14 mouse cellular contexts compared by ENCODE assay signal in the genomic region with DNA sequence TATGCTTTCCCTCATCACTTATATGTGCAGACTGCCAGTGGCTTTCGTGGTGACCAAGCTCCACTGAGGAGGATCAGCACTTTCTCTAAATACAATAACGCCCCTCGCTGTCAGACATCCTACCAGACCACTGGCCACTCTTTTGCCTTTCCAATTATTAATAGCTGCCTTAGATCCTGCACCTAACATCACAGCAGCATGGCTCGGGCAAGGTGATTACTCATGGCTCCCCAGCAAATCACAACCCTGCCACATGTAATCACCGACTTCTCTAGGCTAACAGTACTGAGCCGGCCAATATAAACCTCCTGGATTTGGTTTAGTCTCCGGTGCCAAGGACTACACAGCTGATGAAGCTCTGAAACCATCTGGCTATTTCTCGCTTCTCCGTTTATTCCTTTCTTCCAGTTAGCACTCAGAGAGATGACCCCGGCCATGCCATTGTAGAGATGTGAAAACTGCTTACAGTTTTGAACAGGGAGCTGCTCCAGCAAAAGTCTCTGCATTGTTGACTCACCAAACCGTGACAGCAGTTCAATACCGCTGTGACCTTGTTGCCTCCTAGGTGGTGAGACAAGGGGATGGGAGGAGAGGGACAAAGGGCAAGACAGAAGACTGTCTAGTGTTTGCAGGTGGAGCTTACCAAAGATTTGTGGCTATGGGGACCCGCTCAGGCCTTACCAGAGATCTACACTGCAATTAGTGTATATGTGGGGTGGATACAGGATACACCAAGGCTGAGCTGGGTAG. TPM values are rescaled to one million over a fixed set of nuclear protein-coding genes. Genes with fewer than 3 reads are reported as not detected.
"Had no signal": no experiment of that assay in that cellular context is flagged by ENCODE, and none has a peak within 500 bp of the region (broad histone marks: within the 10 kb centered on the region; RNA-seq: fewer than 3 reads in every experiment).

No protein-coding gene starts in this region.

- H3K4me2 ChIP-seq: liver, embryonic 13.5 days; neural tube, embryonic 12.5 days had no signal

- H3K4me3 ChIP-seq: liver, embryonic 13.5 days; neural tube, embryonic 12.5 days had no signal

- H3K27ac ChIP-seq: liver, embryonic 13.5 days; neural tube, embryonic 12.5 days; stomach, postnatal 0 days had no signal

- ATAC-seq: liver, postnatal 0 days had no signal

- H3K36me3 ChIP-seq: liver, embryonic 13.5 days had no signal

- H3K27me3 ChIP-seq: liver, embryonic 13.5 days; neural tube, embryonic 12.5 days had no signal

- H3K9me3 ChIP-seq: liver, embryonic 13.5 days; neural tube, embryonic 12.5 days had no signal

- H3K9ac ChIP-seq: liver, embryonic 13.5 days; liver, postnatal 0 days; neural tube, embryonic 12.5 days had no signal

- DNase-seq: kidney, adult 11 months; kidney, postnatal 14 days; liver; liver, embryonic 13.5 days; liver, postnatal 0 days; lung, postnatal 36 days; midbrain, embryonic 14.5 days; thymus, adult 2 months; thymus, postnatal 36 days had no signal

RNA-seq across cellular contexts. Expression of a gene that starts 21.1 kb away (rescaled TPM):
- polyA plus RNA-seq: large intestine, adult 2 months; limb, embryonic 11.5 days; liver, embryonic 13.5 days; liver, postnatal 0 days; lung, embryonic 16.5 days; midbrain, embryonic 14.5 days; neural tube, embryonic 12.5 days; stomach, postnatal 0 days; thymus, adult 2 months had no signal

RNA-seq across cellular contexts. Expression of a gene that starts 30.9 kb away (rescaled TPM):
- polyA plus RNA-seq: large intestine, adult 2 months had no signal
